Mouse (Mus musculus) cerebellum, adult 18-20 months (tissue): ENCODE data around the gene Erbb4.
A peak's percentile ranks its signal among the peaks of the same experiment; 100 is the strongest.

Experiments
- DNase-seq, 2 experiments: peaks; one replicate each; pipeline ENCODE4 v3.0.0; 2021

Erbb4 gene

DNA sequence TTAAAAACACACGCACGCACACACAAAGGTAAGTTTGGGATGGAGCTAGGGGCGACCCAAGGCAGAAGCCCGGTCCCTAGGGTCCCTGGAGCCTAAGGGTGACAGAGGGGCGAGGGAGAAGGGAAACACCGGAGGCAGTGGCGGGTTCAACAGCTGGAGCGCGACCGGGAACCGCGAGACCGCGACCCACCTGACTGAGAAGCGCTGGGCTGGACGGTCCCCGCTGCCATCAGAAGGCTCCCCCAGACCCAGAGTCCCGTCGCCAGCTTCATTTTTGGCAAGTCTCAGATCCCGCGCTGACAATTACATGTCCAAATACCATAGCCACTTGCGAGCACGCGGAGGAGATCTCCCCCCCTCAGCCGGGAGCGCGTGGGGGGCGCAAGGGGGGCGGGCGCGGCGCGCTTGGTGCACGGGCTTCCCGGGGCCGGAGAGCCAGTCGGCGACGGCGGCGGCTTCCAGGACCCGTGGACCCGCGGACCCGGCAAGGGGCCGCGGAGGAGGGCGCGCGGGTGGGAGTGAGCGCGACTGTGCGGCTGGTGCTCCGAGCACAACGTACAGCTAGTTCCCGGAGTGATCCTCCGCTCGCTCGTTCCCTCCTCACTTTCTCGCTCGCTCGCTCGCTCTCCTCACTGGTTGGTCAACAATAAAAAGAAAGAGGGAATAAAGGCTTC is at the start of gene Erbb4:
Gene Erbb4, minus strand, starts transcription at position 575 of the 674 bp plus-strand sequence.
- peak; percentile 14 to 49 for DNase-seq

DNA sequence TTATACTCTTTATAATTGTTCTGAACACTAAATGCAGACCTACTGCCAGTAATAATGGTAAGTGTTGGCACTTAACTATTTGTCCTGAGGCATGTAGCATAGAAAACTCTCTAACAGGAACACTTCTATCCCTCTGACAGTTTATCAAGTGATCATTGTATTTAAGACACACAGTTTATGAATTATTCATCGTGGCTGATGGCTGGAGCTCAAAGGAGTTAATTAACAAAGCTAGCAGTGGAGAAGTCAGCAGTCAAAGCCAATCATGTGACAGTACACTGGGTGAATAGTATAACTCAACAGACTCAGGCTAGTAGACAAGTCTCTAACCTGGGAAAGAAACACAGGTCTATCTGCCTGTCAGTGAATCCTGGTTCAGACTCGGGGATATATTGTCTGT is 49.5 kb upstream of the Erbb4 start:
- no peak for DNase-seq

DNA sequence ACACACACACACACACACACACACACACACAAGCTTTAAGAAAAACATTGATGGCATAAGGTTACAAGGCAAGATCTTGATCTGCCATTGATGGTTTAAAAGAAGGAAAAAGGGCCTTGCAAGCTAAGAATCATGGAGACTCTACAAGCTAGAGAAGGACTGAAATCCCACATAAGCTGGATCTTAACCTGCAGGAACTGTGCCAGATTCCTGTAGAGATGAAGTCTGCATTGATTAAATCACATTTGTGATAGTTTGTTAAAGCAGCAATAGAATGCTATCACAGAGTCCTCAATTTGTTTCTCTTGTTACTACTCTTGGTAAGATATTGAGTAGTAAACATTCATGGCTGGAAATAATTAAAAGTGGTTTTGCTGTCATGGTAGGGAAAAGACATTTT is 33.5 kb upstream of the Erbb4 start:
- no peak for DNase-seq

- no peak for DNase-seq
Observed at GRCm38 (mm10) chr1:69139519-69139868, 31.6 kb upstream of the Erbb4 start.

DNA sequence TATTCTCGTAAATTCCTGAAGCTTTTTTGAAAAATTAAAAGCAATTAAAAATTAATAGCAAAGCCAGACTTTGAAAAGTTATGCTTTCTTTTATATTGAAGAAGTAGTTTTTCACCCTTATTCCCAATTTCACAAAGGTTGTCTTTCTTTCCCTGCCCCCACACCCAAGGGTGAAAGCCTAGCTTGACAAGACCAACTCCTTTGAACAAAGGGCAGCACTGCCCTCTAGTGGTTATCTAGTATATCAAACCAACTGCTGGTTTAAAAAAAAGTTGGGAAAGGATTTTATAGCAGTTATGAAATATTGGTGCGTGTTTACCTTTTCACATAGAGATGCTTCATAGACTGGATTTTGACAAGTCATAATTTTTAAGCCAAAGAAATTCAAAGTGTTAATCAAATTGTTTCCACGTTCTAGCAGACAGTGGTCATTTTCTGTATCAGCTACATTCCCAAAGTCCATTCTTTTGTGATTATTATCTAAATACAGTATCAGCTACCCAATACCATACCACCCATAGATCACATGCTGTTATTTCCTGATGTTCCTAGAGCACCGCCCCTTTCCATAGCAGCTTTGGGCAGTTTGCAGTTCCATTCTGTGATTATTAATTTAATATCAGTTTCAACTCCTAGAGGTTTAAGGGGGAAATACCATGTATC is 31.1 kb upstream of the Erbb4 start:
- DNase-seq = peak; percentile 70 to 74

- DNase-seq = no peak
Observed at GRCm38 (mm10) chr1:69124147-69124848, 16.4 kb upstream of the Erbb4 start.

DNA sequence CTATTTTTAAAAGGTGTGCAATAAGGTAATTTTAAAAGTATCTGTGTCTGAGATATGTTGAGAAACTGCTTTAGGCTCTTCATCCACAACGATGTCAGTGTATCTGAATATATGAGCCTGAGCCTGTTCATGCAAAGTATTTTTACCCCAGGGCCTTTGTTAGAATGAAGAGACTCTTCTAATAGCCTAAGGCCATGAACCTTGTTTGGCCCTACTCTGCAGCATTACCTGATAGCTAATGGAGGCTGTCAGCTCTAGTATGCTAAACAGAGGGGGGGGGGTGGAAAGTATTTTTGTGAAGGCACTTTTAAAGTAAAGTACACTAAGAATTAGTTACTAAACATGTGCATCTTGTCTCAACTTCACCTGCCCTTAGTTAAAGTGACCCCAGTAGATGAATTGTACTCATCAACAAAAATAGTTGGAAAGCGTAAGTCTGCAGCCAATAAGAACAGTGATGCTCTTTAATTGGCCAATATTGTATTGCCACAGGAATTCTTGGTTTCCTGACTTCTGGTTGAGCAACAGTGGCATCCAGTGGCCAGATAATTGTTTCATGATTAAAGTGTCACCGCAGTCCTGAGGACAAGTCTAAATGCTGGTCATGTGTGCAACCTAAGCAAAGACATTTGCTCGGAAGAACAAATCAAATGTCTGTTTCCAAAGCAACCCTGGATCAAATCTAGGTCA is 10.5 kb upstream of the Erbb4 start:
- DNase-seq = peak in 1 of 2 experiments; percentile 14

DNA sequence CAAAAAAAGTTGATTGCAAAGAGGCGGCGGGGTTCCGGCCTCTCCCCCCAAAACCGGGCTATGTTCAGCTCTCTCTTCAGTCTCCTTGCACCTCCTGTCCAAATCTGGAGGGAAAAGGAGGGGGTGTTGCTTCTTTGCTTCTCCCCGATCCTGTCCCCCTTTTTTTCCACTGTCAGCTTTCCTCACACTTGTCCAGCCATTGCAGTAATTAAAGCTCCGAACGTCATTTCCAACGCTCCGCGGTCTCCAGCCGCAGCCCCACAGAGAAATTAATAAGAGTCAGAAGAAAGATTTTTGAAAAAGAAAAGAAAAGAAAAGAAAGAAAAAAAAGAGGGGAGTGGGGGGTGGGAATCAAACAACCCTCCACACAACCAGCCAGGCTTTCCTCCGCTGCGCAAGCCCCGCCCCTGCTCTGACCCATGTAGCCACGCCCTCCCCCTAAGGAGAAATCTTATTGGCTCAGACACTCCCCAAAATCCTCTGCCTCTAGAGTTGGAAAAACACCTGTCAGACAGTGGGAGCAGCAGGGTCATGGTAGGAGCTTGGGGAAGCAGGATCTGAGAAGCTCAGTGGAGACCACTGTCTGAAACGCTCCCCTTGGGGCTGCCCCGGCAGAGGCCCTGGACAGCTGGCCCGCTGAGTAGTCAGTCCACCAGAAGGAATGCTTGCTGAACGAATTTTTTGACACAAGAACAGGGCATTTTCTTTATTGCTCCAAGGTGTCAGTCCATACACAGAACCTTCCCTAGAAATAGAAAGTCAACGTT is 483 bp upstream of the Erbb4 start:
- DNase-seq = peak; percentile 78 to 80

DNA sequence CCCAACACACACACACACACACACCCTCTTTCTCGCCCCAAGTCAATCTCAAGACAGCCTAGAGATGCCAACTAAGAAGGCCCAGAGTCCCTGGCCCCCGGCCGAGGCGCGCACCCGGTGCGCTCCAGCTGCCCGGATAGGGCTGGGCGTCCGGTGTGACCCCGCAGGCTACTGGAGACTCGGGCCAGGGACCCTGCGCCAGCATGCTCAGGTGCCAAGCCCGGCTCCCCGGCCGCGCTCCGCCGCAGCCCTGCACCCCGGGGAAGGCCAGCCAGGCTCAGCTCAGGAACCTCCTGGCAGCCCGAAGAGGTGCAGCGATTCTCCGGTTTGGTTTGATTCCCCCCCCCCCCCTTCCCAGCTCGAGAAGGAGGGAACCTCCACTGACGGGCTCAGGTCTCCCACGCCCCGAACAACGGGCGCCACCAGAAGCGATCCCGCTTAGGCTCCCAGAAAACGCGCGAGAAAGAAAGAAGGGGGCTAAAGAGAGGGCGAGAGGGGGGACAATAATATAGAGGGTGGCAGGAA is 860 bp downstream of the Erbb4 start:
- DNase-seq = peak; percentile 37 to 73

DNA sequence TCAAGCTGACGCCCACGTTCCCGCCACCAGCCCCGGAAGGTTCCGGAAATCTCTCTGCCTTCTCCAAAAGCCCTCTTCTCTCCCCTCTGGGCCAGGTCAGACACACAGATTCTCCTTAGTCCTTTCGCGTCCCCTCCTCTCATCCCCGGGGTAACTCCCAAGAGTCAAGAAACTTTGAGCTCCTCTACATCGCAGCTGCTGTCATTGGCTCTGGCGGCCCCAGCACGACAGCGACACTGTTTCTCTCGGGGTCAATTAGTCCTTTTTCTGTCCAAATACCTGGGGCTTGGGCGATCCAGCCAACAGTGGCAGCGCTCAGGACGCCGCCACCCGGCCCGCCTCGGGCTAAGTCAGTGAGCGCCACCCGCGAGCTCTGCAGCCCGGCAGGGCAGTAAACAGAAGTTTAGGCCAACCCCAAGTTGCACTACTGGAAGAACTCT is 1.5 kb downstream of the Erbb4 start:
- DNase-seq = peak; percentile 37 to 68

DNA sequence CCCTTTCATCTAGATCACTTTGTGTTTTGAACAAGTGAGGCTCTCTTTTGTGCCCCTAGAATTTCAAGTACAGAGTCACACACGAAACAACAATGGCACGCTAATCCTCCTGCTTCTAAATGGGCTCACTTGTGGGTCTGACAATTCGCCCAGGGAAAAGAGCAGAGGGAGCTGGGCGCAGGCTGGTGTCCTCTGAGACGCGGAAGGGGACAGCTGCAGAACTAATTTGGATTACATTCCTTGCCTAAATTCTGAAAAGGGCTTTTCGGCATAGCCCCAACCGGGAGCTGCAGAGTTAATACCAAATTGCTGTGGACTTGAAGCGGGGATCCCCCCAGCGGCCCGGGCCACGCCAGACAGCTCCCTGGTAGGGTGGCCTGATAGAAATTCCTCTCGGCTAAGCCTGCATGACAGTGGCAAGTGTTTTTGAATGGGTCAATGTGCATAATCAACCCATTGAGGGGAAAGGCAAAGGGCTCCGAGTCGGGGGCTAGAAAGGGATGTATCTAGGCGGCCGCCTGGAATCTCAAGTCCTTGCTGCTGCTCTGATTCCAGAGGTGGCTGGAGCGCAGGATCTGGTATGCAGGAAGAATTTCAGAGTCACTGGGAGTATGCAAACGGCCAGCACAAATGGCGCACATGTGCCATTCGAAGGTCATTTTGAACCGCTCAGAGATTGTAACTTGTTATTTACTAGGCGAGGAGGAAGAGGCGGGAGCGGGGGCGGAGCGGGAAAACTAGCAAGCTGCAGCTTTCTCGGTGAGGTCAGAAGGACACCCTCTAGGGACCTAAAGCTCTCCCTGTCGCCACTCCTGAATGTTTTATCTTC is 2.2 kb downstream of the Erbb4 start:
- peak; percentile 54 to 59 for DNase-seq

DNA sequence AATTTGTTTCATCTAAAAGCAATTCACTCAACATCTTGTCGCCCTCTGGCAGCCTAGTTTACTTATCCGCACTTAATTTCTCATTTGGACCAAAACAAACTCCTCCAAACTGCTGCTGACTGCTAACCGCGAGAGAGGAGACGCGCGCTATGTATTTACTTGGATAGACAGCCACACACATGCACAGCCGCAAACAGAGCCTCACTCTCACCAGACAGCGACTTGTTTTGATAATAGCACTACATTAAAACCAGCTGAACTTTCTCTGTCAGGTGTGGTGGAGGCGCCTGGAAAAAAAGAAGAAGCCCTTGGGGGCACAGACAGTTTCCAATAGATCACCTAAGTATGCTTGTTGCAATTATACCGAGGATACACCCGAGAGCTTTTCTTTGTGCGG is 2.8 kb downstream of the Erbb4 start:
- DNase-seq = peak; percentile 6 to 39

- DNase-seq = no peak
Observed at GRCm38 (mm10) chr1:69103211-69103706, 4.6 kb downstream of the Erbb4 start.

- no peak for DNase-seq
Observed at GRCm38 (mm10) chr1:69101670-69102069, 6.2 kb downstream of the Erbb4 start.

GRCm38 (mm10) chr1:69093052-69093451 is 14.8 kb downstream of the Erbb4 start:
- no peak for DNase-seq

DNA sequence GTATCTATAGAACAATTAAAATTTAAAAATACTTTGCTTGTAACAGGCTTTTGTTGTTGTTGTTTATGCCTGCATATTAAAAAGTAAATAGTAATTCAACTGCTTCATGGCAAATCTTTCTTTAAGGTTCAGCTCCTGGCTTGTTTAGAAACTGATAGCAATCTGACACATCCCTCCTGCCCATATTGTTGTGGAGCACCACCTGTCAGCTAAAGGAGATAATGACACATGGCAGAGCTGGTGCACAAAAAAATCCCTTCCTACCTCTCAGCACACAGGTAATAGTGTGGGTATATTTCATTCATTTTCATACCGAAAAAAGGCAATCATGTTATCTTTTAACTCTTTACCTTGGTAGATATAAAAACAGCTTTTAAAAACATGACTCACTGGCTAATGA is 18.5 kb downstream of the Erbb4 start:
- no peak for DNase-seq

- DNase-seq = no peak
Observed at GRCm38 (mm10) chr1:69085753-69086152, 22.1 kb downstream of the Erbb4 start.

DNA sequence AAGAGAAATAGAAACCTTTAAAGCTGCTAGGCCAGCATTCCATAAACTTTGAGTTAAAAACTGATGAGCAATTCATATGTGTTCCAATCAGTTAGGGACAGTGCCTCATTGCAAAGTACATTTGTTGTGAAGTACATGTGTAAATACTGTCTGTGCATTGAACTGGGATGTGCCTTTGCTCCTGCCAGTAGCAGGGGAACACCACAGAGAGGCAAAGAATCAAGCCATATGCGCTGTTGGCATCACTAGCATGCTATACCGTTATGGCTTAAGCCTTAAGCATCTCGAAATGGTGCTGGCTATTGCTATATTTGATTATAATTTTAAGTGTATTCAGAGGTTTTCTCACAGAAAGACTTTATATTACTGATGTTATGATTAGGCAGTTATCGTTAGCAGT is 58.9 kb downstream of the Erbb4 start:
- peak; percentile 8 to 10 for DNase-seq

- no peak for DNase-seq
Observed at GRCm38 (mm10) chr1:69046228-69046978, 61.5 kb downstream of the Erbb4 start.

GRCm38 (mm10) chr1:69027816-69028215 is 80.0 kb downstream of the Erbb4 start:
- DNase-seq = no peak
